Mouse (Mus musculus): ENCODE data around the gene Gm4871.

The Gm4871 gene

GRCm38 (mm10) chr5:144998491-144998890 is 34.1 kb downstream of the Gm4871 start:
- DNase-seq (ENCODE audit: extremely low spot score, low spot score) = no peak

DNA sequence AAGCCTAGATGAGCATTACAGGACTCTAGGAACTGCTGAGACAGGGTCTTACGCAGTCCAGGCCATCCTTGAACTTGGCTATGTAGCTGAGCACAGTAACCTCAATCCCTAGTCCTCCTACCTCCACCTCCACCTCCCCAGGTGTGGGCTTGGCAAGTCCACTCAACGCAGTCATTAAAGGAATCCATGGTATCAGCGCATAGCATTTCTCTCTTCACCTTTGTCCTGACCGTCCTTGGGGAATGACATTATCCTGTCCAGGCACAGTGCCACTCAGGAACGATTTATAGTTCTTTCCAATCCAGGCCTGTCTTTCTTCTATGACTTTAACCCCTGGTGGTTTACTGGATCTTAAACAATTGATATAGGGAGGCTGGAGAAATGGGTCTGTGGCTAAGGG is 42.1 kb downstream of the Gm4871 start:
- no peak for DNase-seq (ENCODE audit: extremely low spot score, low spot score)

DNA sequence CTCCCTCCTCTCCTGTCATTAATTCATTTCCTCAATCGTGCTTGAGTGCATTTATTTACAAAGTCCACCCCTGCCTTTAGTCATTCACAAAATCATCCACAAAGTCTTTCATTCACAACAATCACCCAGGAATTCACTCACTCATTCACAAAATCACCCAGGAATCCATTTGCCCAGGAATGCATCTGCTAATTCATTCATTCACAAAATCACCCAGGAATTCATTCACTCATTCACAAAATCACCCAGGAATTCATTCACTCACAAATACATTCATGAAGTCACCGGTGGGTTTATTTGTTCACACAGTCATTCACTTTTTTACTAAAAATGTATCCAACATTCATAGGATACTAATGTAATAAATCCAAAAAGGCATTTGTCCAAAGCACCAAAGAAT is 42.5 kb downstream of the Gm4871 start:
- no peak for DNase-seq (ENCODE audit: extremely low spot score, low spot score)

GRCm38 (mm10) chr5:144989061-144989405 is 43.5 kb downstream of the Gm4871 start:
- DNase-seq (ENCODE audit: extremely low spot score, low spot score) = no peak

GRCm38 (mm10) chr5:144988340-144989060 is 44.1 kb downstream of the Gm4871 start:
- peak; percentile 31 for DNase-seq (ENCODE audit: extremely low spot score, low spot score)

GRCm38 (mm10) chr5:144987561-144987960 is 45.0 kb downstream of the Gm4871 start:
- DNase-seq (ENCODE audit: extremely low spot score, low spot score) = no peak

GRCm38 (mm10) chr5:144984839-144985238 is 47.7 kb downstream of the Gm4871 start:
- DNase-seq (ENCODE audit: extremely low spot score, low spot score) = no peak

GRCm38 (mm10) chr5:144983227-144983626 is 49.3 kb downstream of the Gm4871 start:
- no peak for DNase-seq (ENCODE audit: extremely low spot score, low spot score)

Measured in neural tube, embryonic 10.5 days (tissue).